9 mouse cellular contexts compared by ENCODE assay signal in the genomic region with DNA sequence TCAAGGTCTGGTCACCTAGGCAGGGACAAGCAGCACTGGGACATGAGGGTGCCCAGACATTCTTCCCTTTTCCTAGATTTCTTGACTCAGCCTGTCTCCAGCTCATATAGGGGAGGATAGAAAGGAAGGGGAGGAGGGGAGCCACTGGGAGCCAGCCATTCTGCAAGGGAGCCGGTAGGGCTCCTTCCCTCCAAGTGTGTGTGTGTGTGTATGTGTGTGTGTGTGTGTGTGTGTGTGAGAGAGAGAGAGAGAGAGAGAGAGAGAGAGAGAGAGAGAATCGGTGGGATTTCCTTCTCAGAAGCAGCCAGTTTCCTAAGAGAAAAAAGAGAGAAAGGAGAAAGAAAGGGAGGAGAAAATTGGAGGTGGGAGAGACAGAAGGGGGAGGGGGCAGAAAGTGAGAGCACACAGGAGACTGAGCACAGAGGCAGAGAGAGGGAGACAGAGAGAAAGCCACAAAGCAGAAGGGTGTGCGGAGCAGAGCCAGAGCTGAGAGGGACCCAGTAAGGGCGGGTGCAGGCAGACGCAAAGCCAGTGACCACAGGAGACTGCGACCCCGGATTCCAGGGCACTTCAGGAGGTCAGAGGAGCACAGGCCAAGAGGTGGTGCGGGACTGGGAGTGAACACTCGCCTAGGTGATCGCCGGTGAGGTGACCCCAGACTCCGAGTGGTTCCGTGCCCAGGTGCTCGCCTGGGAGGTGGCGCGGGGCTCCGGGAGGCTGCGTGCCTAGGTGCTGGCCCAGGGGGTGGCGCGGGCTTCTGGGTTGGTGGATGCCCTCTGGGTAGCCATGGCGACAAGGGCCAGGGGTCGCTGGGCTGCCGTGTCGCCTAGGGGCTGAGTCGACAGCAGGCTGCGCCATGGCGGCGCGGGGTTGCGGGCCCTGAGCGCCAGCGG. TPM values are rescaled to one million over a fixed set of nuclear protein-coding genes. Genes with fewer than 3 reads are reported as not detected.
DNase-seq lines count a peak whose midpoint lies in the region; ATAC-seq lines count a peak whose summit lies in the region.
"Had no signal": no experiment of that assay in that cellular context is flagged by ENCODE, and none has a peak within 500 bp of the region (broad histone marks: within the 10 kb centered on the region; RNA-seq: fewer than 3 reads in every experiment).

Gene Gpr26 (plus strand): TSS at position 438 of the 893 bp plus-strand sequence.

- H3K9me3 ChIP-seq in heart, embryonic 10.5 days: no peaks in the 10 kb centered on the region
- H3K9me3 ChIP-seq in embryonic facial prominence, embryonic 12.5 days: no peaks in the 10 kb centered on the region
- H3K9me3 ChIP-seq in midbrain, embryonic 14.5 days (ENCODE audit: control insufficient read depth, low read length): no peaks in the 10 kb centered on the region

- no peak within 1 kb of the TSS for H3K27ac ChIP-seq in heart, embryonic 10.5 days
- H3K27ac ChIP-seq in embryonic facial prominence, embryonic 12.5 days: no peak within 1 kb of the TSS
- peak within 1 kb of the TSS; percentile 84 for H3K27ac ChIP-seq in midbrain, embryonic 14.5 days (replicated peaks; ENCODE audit: low read depth, low read length)

- H3K36me3 ChIP-seq in heart, embryonic 10.5 days: no peaks in the 10 kb centered on the region
- H3K36me3 ChIP-seq in embryonic facial prominence, embryonic 12.5 days: no peaks in the 10 kb centered on the region
- no peaks in the 10 kb centered on the region for H3K36me3 ChIP-seq in midbrain, embryonic 14.5 days (ENCODE audit: control insufficient read depth, insufficient read depth, low read length)

- DNase-seq in heart, embryonic 10.5 days (ENCODE audit: low spot score): no peak
- DNase-seq in heart, postnatal 14 days: no peak
- peak; percentile 44 to 54 for DNase-seq in layer of hippocampus, adult 18-20 months (ENCODE audit: low spot score in 2 of 2)
- peak; percentile 62 for DNase-seq in midbrain, embryonic 14.5 days
- DNase-seq in lung, adult 18-20 months: no peak
- DNase-seq in adrenal gland, adult 8-10 months: no peak

- H3K4me1 ChIP-seq in heart, embryonic 10.5 days: peaks cover 10% of the 10 kb centered on the region
- peaks cover 5% of the 10 kb centered on the region; the same call in 1 of the 2 replicates for H3K4me1 ChIP-seq in embryonic facial prominence, embryonic 12.5 days
- H3K4me1 ChIP-seq in midbrain, embryonic 14.5 days (ENCODE audit: control insufficient read depth, insufficient read depth, low read length): peaks cover 10% of the 10 kb centered on the region; the same call in 1 of the 2 replicates

- H3K4me2 ChIP-seq in embryonic facial prominence, embryonic 12.5 days (replicated peaks): peak within 1 kb of the TSS; percentile 44
- H3K4me2 ChIP-seq in midbrain, embryonic 14.5 days (ENCODE audit: low read length): peak within 1 kb of the TSS; percentile 74

- intact Hi-C loops in heart, postnatal 14 days (cut with DNase I): no loop called here

- no peak for ATAC-seq in embryonic facial prominence, embryonic 12.5 days (ENCODE audit: insufficient number of reproducible peaks, insufficient read depth, low FRiP score, low TSS enrichment)
- no peak; the same call in none of the 2 replicates for ATAC-seq in midbrain, embryonic 14.5 days (ENCODE audit: low FRiP score, low TSS enrichment)
- no peak for ATAC-seq in erythroid progenitor cell, adult 5-6 weeks (replicated peaks; ENCODE audit: low FRiP score, poor library complexity, severe bottlenecking)

- H3K4me3 ChIP-seq in heart, embryonic 10.5 days: peak within 1 kb of the TSS; percentile 45
- peak within 1 kb of the TSS; percentile 21 for H3K4me3 ChIP-seq in embryonic facial prominence, embryonic 12.5 days
- H3K4me3 ChIP-seq in midbrain, embryonic 14.5 days (replicated peaks; ENCODE audit: low read depth, low read length): peak within 1 kb of the TSS; percentile 52

- WGBS in heart, embryonic 10.5 days: 5% methylated on average over 28 of the region's 32 CpGs
- 1% methylated on average over 32 of the region's 32 CpGs for WGBS in embryonic facial prominence, embryonic 12.5 days
- 2% methylated on average over 32 of the region's 32 CpGs for WGBS in midbrain, embryonic 14.5 days

- H3K27me3 ChIP-seq in heart, embryonic 10.5 days (ENCODE audit: insufficient read depth, poor library complexity, severe bottlenecking): peaks cover 56% of the 10 kb centered on the region
- H3K27me3 ChIP-seq in embryonic facial prominence, embryonic 12.5 days: peaks cover 51% of the 10 kb centered on the region
- peaks cover 17% of the 10 kb centered on the region; the same call in 1 of the 2 replicates for H3K27me3 ChIP-seq in midbrain, embryonic 14.5 days (ENCODE audit: control insufficient read depth, insufficient read depth, low read length)

- H3K9ac ChIP-seq in embryonic facial prominence, embryonic 12.5 days: no peak within 1 kb of the TSS
- peak within 1 kb of the TSS; percentile 70 for H3K9ac ChIP-seq in midbrain, embryonic 14.5 days (replicated peaks; ENCODE audit: low read length)

RNA-seq across cellular contexts. Expression of gene Gpr26, which starts in this region (rescaled TPM):
- polyA plus RNA-seq in heart, embryonic 10.5 days (2016; fragmentation: Nextera tagmentation; extraction: Ambion mirVana): not detected in 2 replicates
- not detected for total RNA-seq in heart, postnatal 14 days (2021)
- polyA plus RNA-seq in embryonic facial prominence, embryonic 12.5 days (2016; fragmentation: Nextera tagmentation; extraction: Ambion mirVana): 0.04 and 0.08 TPM in 2 replicates
- total RNA-seq in layer of hippocampus, adult 18-20 months (2021): 10 to 100 TPM; 49.8 to 53.2 TPM
- polyA plus RNA-seq in midbrain, embryonic 14.5 days (2014; fragmentation: Nextera tagmentation; extraction: Ambion mirVana): 2.6 and 3.2 TPM in 2 replicates
- under 1 TPM; 0.03 TPM for total RNA-seq in adrenal gland, adult 8-10 months (2022)
- total RNA-seq in erythroid progenitor cell, adult 5-6 weeks (2015; ENCODE audit: low replicate concordance): not detected in 2 replicates
- total RNA-seq in erythroid progenitor cell, adult 5-6 weeks (2017; ENCODE audit: low replicate concordance): not detected in 2 replicates
- total RNA-seq: hematopoietic stem cell, adult 5-6 weeks had no signal

Comparison
In these comparisons a context has a peak if more than half of its experiments do, and no peak if none do; other contexts are left out.
1. RNA of gene Gpr26 (total RNA-seq): 49.8 to 53.2 TPM in layer of hippocampus, adult 18-20 months; 0.03 TPM in adrenal gland, adult 8-10 months, not detected in heart, postnatal 14 days and not detected in erythroid progenitor cell, adult 5-6 weeks; every median in the first group is over 10 times any median in the second.
2. DNase-seq: peak in layer of hippocampus, adult 18-20 months (2 of 2) and midbrain, embryonic 14.5 days (single experiment); none in heart, embryonic 10.5 days (single experiment), heart, postnatal 14 days (0 of 2), lung, adult 18-20 months (0 of 2) and adrenal gland, adult 8-10 months (single experiment).
3. Peak in every context shown above with its lines, with median percentiles within 50 percentile points of each other: H3K4me3 ChIP-seq.